Mouse (Mus musculus): ENCODE measurements around the gene Hist1h3d.

DNA sequence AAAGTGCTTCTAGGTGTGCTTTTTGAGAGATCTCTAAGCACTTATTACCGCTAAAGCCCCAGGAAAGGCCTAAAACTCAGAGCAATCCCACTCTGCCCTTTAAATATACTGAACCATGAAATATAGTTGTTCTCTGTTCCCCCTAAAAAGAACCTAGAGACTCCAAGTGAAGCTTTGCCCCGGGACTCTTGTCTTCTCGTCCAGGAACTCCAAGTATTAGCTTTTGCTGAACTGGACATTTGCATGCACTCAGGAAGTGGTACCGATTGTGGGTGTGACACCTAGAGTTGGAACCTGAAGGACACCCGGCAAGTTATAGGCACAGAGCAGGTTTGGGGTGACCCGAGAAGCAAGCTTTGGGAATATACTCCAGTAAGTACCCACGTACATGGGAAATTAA is 15.6 kb downstream of the Hist1h3d start:
- TF ChIP-seq CTCF (IDR thresholded peaks at IDR 0.05; ENCODE audit: borderline replicate concordance, extremely low read depth, insufficient read depth, insufficient read length) (no peak), POLR2A (IDR thresholded peaks at IDR 0.05; ENCODE audit: borderline replicate concordance, extremely low read depth, insufficient read depth, insufficient read length, poor library complexity, severe bottlenecking) (no peak)

All from brain, embryonic 14.5 days (tissue).